Mouse (Mus musculus) forebrain, postnatal 0 days (tissue): Measurements from ENCODE around the gene Tmem95. TPM values are rescaled to one million over a fixed set of nuclear protein-coding genes. Genes with fewer than 3 reads are reported as not detected.

Source experiments
- ATAC-seq: fragments of 200-750 bp; cut with Nextera tagmentation; 2 replicates; pipeline ENCODE4 v1.8.0; 2017; ENCODE audit warnings: mild to moderate bottlenecking, moderate library complexity
- DNase-seq: peaks from one replicate; pipeline ENCODE4 v3.0.0-alpha.2; 2015
- H3K27ac ChIP-seq: fragments of 300-500 bp; sonication (generic); 2 replicates; pipeline ENCODE4 v1.5.1; 2014; ENCODE audit warnings: low read depth, mild to moderate bottlenecking, antibody characterized with exemption, low read length, moderate library complexity, mixed read lengths
- H3K27me3 ChIP-seq: fragments of 300-500 bp; sonication (generic); 2 replicates; pipeline ENCODE4 v1.6.1; 2014; ENCODE audit warnings: mild to moderate bottlenecking, low read length, mixed read lengths; ENCODE audit not compliant: insufficient read depth
- H3K36me3 ChIP-seq: fragments of 300-500 bp; sonication (generic); 2 replicates; pipeline ENCODE4 v1.6.1; 2014; ENCODE audit warnings: mild to moderate bottlenecking, moderate library complexity; ENCODE audit not compliant: insufficient read depth
- H3K4me1 ChIP-seq: fragments of 300-500 bp; sonication (generic); 2 replicates; pipeline ENCODE4 v1.6.1; 2014; ENCODE audit warnings: antibody characterized with exemption; ENCODE audit not compliant: insufficient read depth
- H3K4me2 ChIP-seq: fragments of 300-500 bp; sonication (generic); 2 replicates; pipeline ENCODE4 v1.6.1; 2014; ENCODE audit warnings: low read depth, mild to moderate bottlenecking, moderate library complexity
- H3K4me3 ChIP-seq: fragments of 300-500 bp; sonication (generic); 2 replicates; pipeline ENCODE4 v1.5.1; 2014; ENCODE audit warnings: low read depth, low read length, mixed read lengths
- H3K9ac ChIP-seq: fragments of 300-500 bp; sonication (generic); 2 replicates; pipeline ENCODE4 v1.6.1; 2014; ENCODE audit warnings: mild to moderate bottlenecking
- H3K9me3 ChIP-seq: fragments of 300-500 bp; sonication (generic); 2 replicates; pipeline ENCODE4 v1.6.1; 2016; ENCODE audit warnings: low read length
- CTCF ChIP-seq: sonication (generic); IDR thresholded peaks from 2 replicates; pipeline ENCODE4 v1.5.1; 2016; ENCODE audit warnings: antibody characterized with exemption, control low read depth, low read depth
- WGBS: fragments of 180-500 bp; shearing (Covaris S2); extraction: QIAGEN DNeasy Blood & Tissue Kit; methylation state at CpG from one replicate; pipeline ENCODE4 v1.1.7; 2014; 5-methylcytosine and 5-hydroxymethylcytosine counted together
- polyA plus RNA-seq: library from polyadenylated mRNA; unstranded; fragments of >200 nt; fragmentation: Nextera tagmentation; extraction: Ambion mirVana; gene quantifications from 2 replicates; pipeline ENCODE4 v1.2.1, GENCODE M21; 2015
- total RNA-seq: library from RNA; depleted of rRNA; stranded (reverse); fragments of >200 nt; gene quantifications from 2 replicates; pipeline ENCODE4 v1.2.3, GENCODE M21; 2014

The Tmem95 gene
- total and polyA plus RNA-seq, 2 experiments from 2014 or later = not detected

DNA sequence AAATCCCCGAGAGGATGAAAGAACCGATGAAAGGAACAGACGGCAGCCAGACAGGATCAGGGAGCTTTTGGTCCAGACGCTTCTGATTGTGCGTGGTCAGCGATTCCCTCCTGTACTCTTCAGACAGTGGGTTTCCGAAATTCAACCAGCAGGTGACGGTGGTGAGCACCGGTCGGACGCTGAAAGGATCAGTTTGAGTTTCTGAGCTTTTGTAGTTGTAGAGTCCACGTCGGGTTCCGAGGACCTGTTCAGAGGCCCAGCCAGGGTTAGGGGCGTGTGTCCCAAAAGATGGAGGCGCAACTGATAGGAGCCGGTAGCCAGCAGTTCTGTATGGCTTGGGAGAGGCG lies 2.7 kb upstream of the Tmem95 start:
- peak overlapping the region; percentile 37 for H3K4me3 ChIP-seq
- H3K4me1 ChIP-seq = peaks cover 9% of the 10 kb centered on the region; the same call in 1 of the 2 replicates
- WGBS = 2% methylated on average over 18 of the region's 18 CpGs
- no peaks in the 10 kb centered on the region for H3K36me3 ChIP-seq
- peak overlapping the region; percentile 40; the same call in 1 of the 2 replicates for H3K27ac ChIP-seq
- peak overlapping the region; percentile 65 for H3K4me2 ChIP-seq
- TF ChIP-seq CTCF = peak; percentile 82
- ATAC-seq (peak; percentile 57), DNase-seq (peak; percentile 65)
- no peaks in the 10 kb centered on the region; the same call in 1 of the 2 replicates for H3K27me3 ChIP-seq
- peak overlapping the region; percentile 40; the same call in 1 of the 2 replicates for H3K9ac ChIP-seq
- no peaks in the 10 kb centered on the region for H3K9me3 ChIP-seq

- H3K36me3 ChIP-seq = no peaks in the 10 kb centered on the region
- H3K9ac ChIP-seq = no peak overlapping the region
- WGBS = 61% methylated on average over 15 of the region's 15 CpGs
- H3K9me3 ChIP-seq = no peaks in the 10 kb centered on the region
- H3K4me1 ChIP-seq = peaks cover 9% of the 10 kb centered on the region; the same call in 1 of the 2 replicates
- no peaks in the 10 kb centered on the region; the same call in 1 of the 2 replicates for H3K27me3 ChIP-seq
- no peak overlapping the region for H3K27ac ChIP-seq
- H3K4me2 ChIP-seq = peak overlapping the region; percentile 65
- ATAC-seq (no peak), DNase-seq (no peak)
- no peak overlapping the region for H3K4me3 ChIP-seq
- TF ChIP-seq CTCF = no peak
Observed at GRCm38 (mm10) chr11:69879711-69880110, 1.9 kb upstream of the Tmem95 start.

DNA sequence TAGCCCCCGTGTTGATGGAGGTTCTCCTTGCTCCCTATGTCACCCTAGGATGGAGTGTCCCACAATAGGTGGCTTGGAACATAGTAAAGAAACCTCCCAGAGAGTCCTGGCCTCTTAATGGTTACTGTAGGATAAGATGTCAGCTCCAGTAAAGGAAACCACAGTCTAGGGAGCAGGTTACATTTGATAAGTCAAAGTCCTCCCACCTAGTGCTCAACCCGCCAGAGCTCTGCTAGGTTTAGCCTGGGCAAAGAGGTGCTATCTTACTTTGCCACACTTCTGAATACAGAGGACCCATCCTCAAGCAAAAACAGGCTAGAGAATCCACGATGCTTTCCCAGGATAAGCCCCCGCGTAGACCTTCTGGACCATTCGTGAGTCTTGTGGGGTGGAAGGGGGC lies 1.1 kb upstream of the Tmem95 start:
- Histone ChIP-seq H3K4me1 (peaks cover 9% of the 10 kb centered on the region; the same call in 1 of the 2 replicates), H3K4me2 (no peak overlapping the region), H3K27me3 (no peaks in the 10 kb centered on the region; the same call in 1 of the 2 replicates), H3K36me3 (no peaks in the 10 kb centered on the region), H3K27ac (no peak overlapping the region), H3K4me3 (no peak overlapping the region), H3K9me3 (no peaks in the 10 kb centered on the region), H3K9ac (no peak overlapping the region)
- no peak for TF ChIP-seq CTCF
- DNase-seq = no peak
- 89% methylated on average over 6 of the region's 6 CpGs for WGBS
- no peak for ATAC-seq

GRCm38 (mm10) chr11:69878399-69878798 lies 581 bp upstream of the Tmem95 start:
- peaks cover 9% of the 10 kb centered on the region; the same call in 1 of the 2 replicates for H3K4me1 ChIP-seq
- no peaks in the 10 kb centered on the region; the same call in 1 of the 2 replicates for H3K27me3 ChIP-seq
- DNase-seq (no peak), ATAC-seq (no peak)
- no peaks in the 10 kb centered on the region for H3K36me3 ChIP-seq
- no peak for TF ChIP-seq CTCF
- H3K4me3 ChIP-seq = no peak overlapping the region
- no peak overlapping the region for H3K9ac ChIP-seq
- H3K27ac ChIP-seq = no peak overlapping the region
- H3K9me3 ChIP-seq = no peaks in the 10 kb centered on the region
- no peak overlapping the region for H3K4me2 ChIP-seq
- WGBS = 87% methylated on average over 3 of the region's 3 CpGs

GRCm38 (mm10) chr11:69876867-69877266 lies 951 bp downstream of the Tmem95 start:
- Histone ChIP-seq H3K27ac (no peak overlapping the region), H3K9me3 (no peaks in the 10 kb centered on the region), H3K9ac (0 out of 2 replicates have a peak overlapping the region, but pooled peaks have one; percentile 6), H3K36me3 (no peaks in the 10 kb centered on the region), H3K4me2 (peak overlapping the region; percentile 18), H3K27me3 (no peaks in the 10 kb centered on the region; the same call in 1 of the 2 replicates), H3K4me1 (peaks cover 9% of the 10 kb centered on the region; the same call in 1 of the 2 replicates), H3K4me3 (no peak overlapping the region)
- ATAC-seq = peak; percentile 84
- peak; percentile 86 for DNase-seq
- under 1% methylated on average over 12 of the region's 12 CpGs for WGBS
- TF ChIP-seq CTCF = peak; percentile 86

DNA sequence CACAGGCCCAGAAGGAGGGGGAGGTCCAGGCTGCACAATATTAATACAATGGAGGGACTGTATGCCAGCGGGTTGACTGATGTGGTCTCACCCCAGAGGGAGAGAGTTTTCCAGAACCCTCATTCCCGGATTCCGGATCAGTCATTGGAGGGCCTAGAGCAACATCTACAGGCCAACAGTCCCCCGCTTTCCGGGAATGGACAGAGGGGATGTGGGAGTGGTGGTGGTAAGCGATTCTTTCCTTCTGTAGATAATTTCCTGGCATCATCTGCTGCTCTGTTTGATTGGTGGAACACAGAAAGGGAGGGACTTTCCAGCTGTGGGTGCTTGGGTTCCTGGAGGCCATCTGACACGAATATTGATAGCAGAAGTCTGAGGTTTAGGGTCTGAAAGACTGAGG lies 1.6 kb downstream of the Tmem95 start:
- H3K27ac ChIP-seq = no peak overlapping the region
- H3K4me1 ChIP-seq = peaks cover 7% of the 10 kb centered on the region; the same call in 1 of the 2 replicates
- H3K36me3 ChIP-seq = no peaks in the 10 kb centered on the region
- no peak for TF ChIP-seq CTCF
- H3K27me3 ChIP-seq = no peaks in the 10 kb centered on the region; the same call in 1 of the 2 replicates
- no peaks in the 10 kb centered on the region for H3K9me3 ChIP-seq
- no peak overlapping the region for H3K4me3 ChIP-seq
- DNase-seq (no peak), ATAC-seq (no peak)
- WGBS = 64% methylated on average over 7 of the region's 7 CpGs
- H3K4me2 ChIP-seq = no peak overlapping the region
- H3K9ac ChIP-seq = no peak overlapping the region

DNA sequence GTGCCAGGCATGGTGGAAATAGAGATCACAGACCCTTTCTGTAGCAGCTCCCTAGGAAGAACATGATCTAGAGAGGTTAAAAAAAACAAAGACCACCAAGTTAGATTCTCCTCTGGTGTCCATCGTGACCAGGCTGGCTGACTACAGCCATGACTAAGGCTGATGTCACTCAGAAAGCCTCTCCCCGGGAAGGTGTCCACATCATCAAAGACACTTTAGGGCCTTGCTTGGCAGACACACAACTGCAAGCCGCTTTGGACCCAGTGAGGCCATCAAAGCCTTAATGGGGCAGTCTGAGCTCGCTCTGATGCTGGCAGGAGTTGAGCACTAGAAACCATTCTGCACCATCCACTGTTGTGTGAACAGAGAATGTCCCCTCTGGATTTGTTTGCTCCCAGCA lies 5.4 kb downstream of the Tmem95 start:
- no peaks in the 10 kb centered on the region for H3K9me3 ChIP-seq
- H3K27ac ChIP-seq = no peak overlapping the region
- 72% methylated on average over 4 of the region's 4 CpGs for WGBS
- H3K4me2 ChIP-seq = no peak overlapping the region
- no peak for TF ChIP-seq CTCF
- DNase-seq (no peak), ATAC-seq (no peak)
- no peak overlapping the region for H3K4me3 ChIP-seq
- H3K36me3 ChIP-seq = no peaks in the 10 kb centered on the region
- H3K9ac ChIP-seq = no peak overlapping the region
- no peaks in the 10 kb centered on the region for H3K4me1 ChIP-seq
- no peaks in the 10 kb centered on the region for H3K27me3 ChIP-seq
